Mouse (Mus musculus) cerebellum, adult 2 months (tissue): ENCODE measurements at regions not wholly inside any gene's neighbourhood (a gene's known extent, or its start where the extent isn't known, plus 50 kb on each side); places are given as distances from the start of the nearest gene placed in this dataset.
"Not testable (repeated sequence)": the region's sequence is repeated elsewhere in the genome, so short reads cannot be mapped to it uniquely, and the experiment has no call there.

ENCODE experiments used
- DNase-seq, 2 experiments: peaks; one replicate each; pipeline ENCODE4 v3.0.0; 2021
- H3K27ac ChIP-seq: fragments of 200-500 bp; 2 replicates; pipeline ENCODE4 v1.5.1; 2012; ENCODE audit warnings: low read length, control low read depth, inconsistent platforms; ENCODE audit not compliant: insufficient read depth
- H3K27me3 ChIP-seq: fragments of 200-500 bp; 2 replicates; pipeline ENCODE4 v1.6.1; 2012; ENCODE audit warnings: inconsistent platforms, mild to moderate bottlenecking, low read length, moderate library complexity; ENCODE audit not compliant: control insufficient read depth, insufficient read depth
- H3K4me1 ChIP-seq: fragments of 200-500 bp; 2 replicates; pipeline ENCODE4 v1.6.1; 2011; ENCODE audit warnings: low read length; ENCODE audit not compliant: control insufficient read depth, insufficient read depth
- H3K4me3 ChIP-seq: fragments of 200-500 bp; replicated peaks from 2 replicates; pipeline ENCODE3; 2011; ENCODE audit warnings: mild to moderate bottlenecking, low read depth, low read length, control low read depth; ENCODE audit not compliant: insufficient read depth
- CTCF ChIP-seq: fragments of 200-500 bp; IDR thresholded peaks from 2 replicates; pipeline ENCODE4 v1.5.1; 2011; ENCODE audit warnings: low read depth, mild to moderate bottlenecking, control low read depth, low read length, moderate library complexity, borderline replicate concordance; ENCODE audit not compliant: insufficient read depth
- POLR2A ChIP-seq: fragments of 200-500 bp; IDR thresholded peaks from 2 replicates; pipeline ENCODE4 v1.6.1; 2011; ENCODE audit warnings: low read length, control low read depth, borderline replicate concordance; ENCODE audit not compliant: insufficient read depth
- WGBS: fragments of 180-500 bp; shearing (Covaris S2); methylation state at CpG from one replicate; pipeline ENCODE4 v1.1.7; 2018; 5-methylcytosine and 5-hydroxymethylcytosine counted together

DNA sequence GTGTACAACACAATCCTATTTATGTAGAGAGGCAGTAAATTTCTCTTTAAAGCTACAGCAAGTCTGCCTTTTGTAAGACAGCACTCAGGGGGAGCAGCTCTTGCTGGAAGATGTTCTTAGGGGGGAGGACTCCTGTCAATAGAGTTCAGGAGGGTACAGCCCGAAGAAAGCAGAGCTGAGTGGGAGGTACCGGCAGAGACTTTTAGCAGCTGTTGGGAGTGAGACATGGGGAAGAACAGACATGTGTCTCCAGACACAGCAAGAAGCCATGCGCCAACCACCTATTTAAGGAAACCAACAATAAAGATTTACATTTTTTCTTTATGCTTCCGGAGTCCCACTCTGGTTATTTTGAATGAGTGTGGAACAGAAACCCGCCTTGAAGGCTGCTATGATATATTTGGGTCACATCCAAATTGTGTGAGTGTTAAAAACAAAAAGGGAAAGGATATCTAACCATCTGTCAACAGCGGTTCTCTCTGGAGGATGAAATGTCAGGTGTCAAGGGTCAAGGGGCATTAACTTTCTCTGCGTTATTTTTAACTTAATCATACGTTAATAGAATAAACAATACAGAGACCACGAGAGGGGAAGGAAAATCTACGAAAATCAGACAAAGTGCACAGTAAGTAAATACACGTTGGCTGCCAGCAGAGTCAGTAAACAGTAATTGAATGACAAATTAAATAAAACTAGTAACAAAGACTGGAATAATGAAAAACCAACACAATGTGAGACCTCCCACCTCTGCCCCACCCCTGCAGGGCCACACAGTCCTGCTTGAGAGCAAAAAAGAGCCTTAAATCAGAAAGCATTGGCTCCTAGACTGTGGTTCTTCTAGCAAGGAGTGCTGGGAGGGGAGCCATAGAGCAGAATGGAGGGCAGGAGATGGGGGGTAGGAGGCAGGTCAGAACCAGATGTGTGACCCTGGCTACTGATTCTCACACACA, 225.2 kb downstream of the 3100002H09Rik start:
- WGBS: 37% methylated on average over 11 of the region's 11 CpGs
- TF ChIP-seq CTCF (no peak), POLR2A (no peak)
- no peaks in the 10 kb centered on the region; the same call in 1 of the 2 replicates for H3K27me3 ChIP-seq
- no peaks in the 10 kb centered on the region for H3K4me1 ChIP-seq
- H3K27ac ChIP-seq: no peak overlapping the region
- no peak for DNase-seq
- no peak overlapping the region for H3K4me3 ChIP-seq

GRCm38 (mm10) chr4:124376504-124376903, 234.1 kb downstream of the 3100002H09Rik start:
- no peaks in the 10 kb centered on the region; the same call in 1 of the 2 replicates for H3K27me3 ChIP-seq
- no peak overlapping the region for H3K4me3 ChIP-seq
- no peak for TF ChIP-seq POLR2A
- no peak for TF ChIP-seq CTCF
- WGBS: 66% methylated on average over 5 of the region's 5 CpGs
- H3K4me1 ChIP-seq: no peaks in the 10 kb centered on the region
- H3K27ac ChIP-seq: no peak overlapping the region
- no peak for DNase-seq

DNA sequence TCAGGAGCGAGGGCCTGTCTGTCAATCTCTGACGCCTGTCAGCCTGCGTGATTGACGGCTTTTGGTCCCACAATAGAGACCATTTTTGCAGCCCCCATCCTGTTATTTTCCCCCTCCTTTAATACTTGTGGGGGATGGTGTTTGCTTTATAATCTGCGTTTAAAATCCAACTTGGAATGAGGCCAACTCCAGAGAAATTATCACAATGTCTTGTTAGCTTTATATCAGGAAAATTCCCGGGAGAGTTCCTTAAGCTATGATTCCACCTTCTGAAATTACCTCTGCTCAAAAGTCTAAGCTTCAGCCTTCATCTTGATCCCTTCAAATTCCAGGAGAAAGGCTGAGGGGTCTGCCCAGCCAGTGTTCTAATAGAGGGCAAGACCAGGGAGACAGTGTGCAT, 235.0 kb downstream of the 3100002H09Rik start:
- TF ChIP-seq CTCF (no peak), POLR2A (no peak)
- Histone ChIP-seq H3K4me3 (no peak overlapping the region), H3K27me3 (no peaks in the 10 kb centered on the region; the same call in 1 of the 2 replicates), H3K27ac (no peak overlapping the region), H3K4me1 (no peaks in the 10 kb centered on the region)
- DNase-seq: no peak
- WGBS: 58% methylated on average over 6 of the region's 6 CpGs

DNA sequence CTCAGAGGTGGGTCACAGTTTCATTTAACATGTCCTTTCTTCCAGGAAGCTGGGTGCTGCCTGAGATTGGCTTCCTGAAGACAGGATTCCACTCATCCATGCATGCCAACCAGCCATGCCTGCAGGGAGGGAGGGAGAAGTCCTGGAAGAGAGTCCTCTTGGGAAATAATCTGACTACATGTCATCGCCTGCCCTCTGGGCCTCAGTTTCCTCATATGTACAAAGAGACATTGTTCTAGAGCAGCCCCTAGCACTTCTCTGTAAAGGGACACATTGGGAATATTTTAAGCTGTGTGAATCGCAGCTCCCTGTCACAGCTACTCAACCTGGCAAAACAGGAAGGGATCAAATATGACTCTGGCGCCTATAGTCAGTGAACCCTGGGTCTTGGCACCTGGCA, 241.8 kb downstream of the 3100002H09Rik start:
- no peak for TF ChIP-seq POLR2A
- TF ChIP-seq CTCF: no peak
- Histone ChIP-seq H3K4me3 (no peak overlapping the region), H3K4me1 (no peaks in the 10 kb centered on the region; the same call in 1 of the 2 replicates), H3K27me3 (no peaks in the 10 kb centered on the region; the same call in 1 of the 2 replicates), H3K27ac (no peak overlapping the region)
- DNase-seq: no peak
- 79% methylated on average over 3 of the region's 3 CpGs for WGBS

DNA sequence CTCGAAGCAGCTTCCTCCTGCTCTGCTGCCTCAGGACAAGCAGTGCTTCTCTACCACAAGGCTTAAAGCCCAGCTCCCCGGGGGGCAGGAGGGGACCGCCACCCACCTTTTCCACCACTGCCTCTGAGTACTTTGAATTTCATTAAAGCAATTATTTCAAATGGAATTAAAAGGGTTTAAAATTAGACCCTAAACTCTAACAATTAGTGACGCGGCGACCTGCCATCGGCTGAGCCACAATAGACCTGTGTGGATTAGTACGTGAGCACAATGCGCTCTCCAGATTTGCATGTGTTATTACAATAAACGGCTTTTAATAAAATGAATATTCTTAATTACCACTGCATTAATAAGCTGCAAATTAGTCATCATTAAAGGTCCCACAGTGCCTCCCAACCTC, 242.5 kb downstream of the 3100002H09Rik start:
- Histone ChIP-seq H3K27ac (no peak overlapping the region), H3K4me1 (no peaks in the 10 kb centered on the region; the same call in 1 of the 2 replicates), H3K27me3 (no peaks in the 10 kb centered on the region; the same call in 1 of the 2 replicates), H3K4me3 (no peak overlapping the region)
- TF ChIP-seq POLR2A: no peak
- TF ChIP-seq CTCF: no peak
- no peak for DNase-seq
- WGBS: 82% methylated on average over 10 of the region's 10 CpGs

DNA sequence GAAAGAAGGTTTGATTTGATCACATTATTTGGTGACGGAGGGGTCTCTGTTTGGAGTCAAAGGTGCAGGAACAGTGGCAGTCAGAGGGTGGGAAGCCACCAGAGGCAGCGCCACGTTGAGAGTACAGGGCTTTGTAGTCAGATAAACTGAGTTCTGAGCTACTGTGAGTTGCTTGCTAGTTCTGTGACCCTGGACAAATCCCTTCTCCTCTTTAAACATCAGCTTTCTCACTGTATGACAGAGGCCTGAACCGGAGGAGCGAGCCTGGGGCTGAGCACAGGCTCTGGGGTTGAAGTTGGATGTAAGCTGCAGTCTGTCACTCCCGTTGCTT, 250.1 kb downstream of the 3100002H09Rik start:
- DNase-seq: no peak
- H3K4me1 ChIP-seq: no peaks in the 10 kb centered on the region
- H3K27ac ChIP-seq: no peak overlapping the region
- TF ChIP-seq CTCF (no peak), POLR2A (no peak)
- no peaks in the 10 kb centered on the region for H3K27me3 ChIP-seq
- 74% methylated on average over 6 of the region's 6 CpGs for WGBS
- no peak overlapping the region for H3K4me3 ChIP-seq

GRCm38 (mm10) chr4:124359707-124360577, 250.7 kb downstream of the 3100002H09Rik start:
- Histone ChIP-seq H3K4me1 (no peaks in the 10 kb centered on the region), H3K27ac (no peak overlapping the region), H3K27me3 (no peaks in the 10 kb centered on the region), H3K4me3 (no peak overlapping the region)
- no peak for DNase-seq
- TF ChIP-seq POLR2A: no peak
- TF ChIP-seq CTCF: no peak
- 41% methylated on average over 13 of the region's 13 CpGs for WGBS

DNA sequence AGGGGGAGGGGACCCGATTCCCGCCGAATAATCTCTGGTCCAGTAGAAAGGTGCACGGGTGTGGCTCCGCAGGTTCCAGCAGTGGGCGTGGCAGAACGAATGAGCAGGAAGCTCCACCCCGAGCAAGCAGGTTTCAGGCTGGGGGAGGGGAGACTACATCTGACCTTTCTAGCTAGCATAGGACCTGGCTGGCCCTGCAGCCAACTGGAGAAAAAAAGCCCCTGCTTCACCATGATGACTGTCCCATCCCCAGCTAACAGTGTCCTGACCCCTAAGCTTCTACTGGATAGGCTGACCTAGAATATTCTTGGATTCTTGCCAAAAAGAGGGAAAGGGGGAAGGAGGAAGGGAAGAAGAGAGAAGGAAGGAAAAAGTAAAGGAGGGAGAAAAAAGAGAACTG, 252.1 kb downstream of the 3100002H09Rik start:
- not testable (repeated sequence) for H3K27ac ChIP-seq, H3K27me3 ChIP-seq, H3K4me3 ChIP-seq, DNase-seq, H3K4me1 ChIP-seq
- 4% methylated on average over 3 of the region's 8 CpGs for WGBS
